Mouse (Mus musculus): ENCODE measurements at regions not wholly inside any gene's neighbourhood (a gene's known extent, or its start where the extent isn't known, plus 50 kb on each side); places are given as distances from the start of the nearest gene placed in this dataset.

DNA sequence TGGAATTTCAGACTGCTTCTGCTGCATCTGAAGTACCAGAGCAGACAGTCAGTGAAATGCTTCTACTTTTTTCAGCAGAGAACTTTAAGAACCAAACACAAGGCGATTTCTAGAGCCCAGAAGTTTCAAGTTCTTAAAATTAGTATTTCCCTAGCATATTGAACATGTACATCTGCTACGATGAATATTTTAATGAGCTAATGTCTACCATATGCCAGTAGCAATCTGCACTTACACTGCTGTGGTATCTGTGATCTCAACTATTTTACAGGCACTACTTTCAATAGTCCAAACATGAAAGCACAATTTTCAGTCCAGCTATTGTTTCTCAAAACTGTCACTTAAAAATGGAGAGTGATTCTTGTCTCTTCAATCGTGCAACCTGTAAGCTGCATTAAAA is 339.9 kb upstream of the Smc2 start:
- Histone ChIP-seq H3K9me3 (no peaks in the 10 kb centered on the region), H3K27me3 (no peaks in the 10 kb centered on the region), H3K4me2 (replicated peaks) (no peak overlapping the region), H3K36me3 (no peaks in the 10 kb centered on the region), H3K9ac (replicated peaks) (no peak overlapping the region), H3K4me1 (no peaks in the 10 kb centered on the region), H3K27ac (replicated peaks) (no peak overlapping the region), H3K4me3 (no peak overlapping the region)
- ATAC-seq (ENCODE audit: low FRiP score, low read depth): no peak
- 77% methylated on average over 3 of the region's 3 CpGs for WGBS

DNA sequence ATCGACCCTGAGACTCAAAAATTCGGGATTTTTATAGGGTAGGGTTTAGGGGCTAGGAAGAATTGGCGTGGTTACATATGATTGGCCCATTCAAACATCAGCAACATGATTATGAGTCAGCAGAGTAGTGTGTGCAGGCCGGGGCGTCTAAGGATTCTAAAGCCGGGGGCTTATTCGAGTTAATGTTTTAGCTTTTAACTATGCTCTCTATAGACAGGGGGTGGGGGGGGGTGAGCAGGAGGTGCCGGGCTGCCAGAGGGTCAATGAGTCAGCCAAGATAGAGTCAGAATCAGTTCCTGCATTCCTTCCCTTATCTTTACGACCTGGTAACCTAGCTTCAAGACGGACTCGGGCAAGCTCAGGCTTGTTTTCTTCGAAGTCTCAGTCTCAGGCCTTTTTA is 333.2 kb upstream of the Smc2 start:
- Histone ChIP-seq H3K4me1 (no peaks in the 10 kb centered on the region), H3K4me3 (no peak overlapping the region), H3K9me3 (no peaks in the 10 kb centered on the region), H3K27me3 (no peaks in the 10 kb centered on the region), H3K27ac (replicated peaks) (no peak overlapping the region), H3K9ac (replicated peaks) (no peak overlapping the region), H3K36me3 (no peaks in the 10 kb centered on the region), H3K4me2 (replicated peaks) (no peak overlapping the region)
- WGBS: 85% methylated on average over 12 of the region's 12 CpGs
- no peak for ATAC-seq (ENCODE audit: low FRiP score, low read depth)

DNA sequence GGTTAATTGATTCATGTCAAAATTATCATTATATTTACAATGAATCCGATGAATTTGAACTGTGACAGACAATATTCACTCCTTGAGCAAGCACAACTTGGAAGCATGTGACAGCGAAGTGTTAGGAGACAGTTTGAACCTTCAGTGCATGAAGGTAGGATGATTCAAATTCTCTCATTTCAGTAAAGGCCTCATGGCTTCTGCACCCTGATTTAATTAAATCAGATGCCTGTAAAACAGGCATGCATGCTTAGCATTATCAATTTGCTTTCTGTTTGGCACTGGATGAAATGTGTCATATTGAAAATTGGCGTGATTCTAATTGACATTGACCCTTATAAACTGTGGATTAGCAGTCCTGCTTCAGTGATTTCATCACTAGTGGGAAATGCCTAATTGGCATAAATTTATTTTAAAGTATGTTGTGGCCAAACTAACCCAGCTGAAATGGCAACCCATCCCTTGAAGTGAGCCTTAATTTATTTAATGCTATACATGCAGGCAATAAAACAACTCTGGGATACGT is 321.2 kb upstream of the Smc2 start:
- H3K36me3 ChIP-seq: no peaks in the 10 kb centered on the region
- no peaks in the 10 kb centered on the region for H3K4me1 ChIP-seq
- no peak overlapping the region for H3K4me3 ChIP-seq
- no peak overlapping the region for H3K9ac ChIP-seq (replicated peaks)
- ATAC-seq (ENCODE audit: low FRiP score, low read depth): no peak
- no peaks in the 10 kb centered on the region for H3K9me3 ChIP-seq
- H3K4me2 ChIP-seq (replicated peaks): no peak overlapping the region
- no peak overlapping the region for H3K27ac ChIP-seq (replicated peaks)
- H3K27me3 ChIP-seq: no peaks in the 10 kb centered on the region
- 80% methylated on average over 4 of the region's 4 CpGs for WGBS

DNA sequence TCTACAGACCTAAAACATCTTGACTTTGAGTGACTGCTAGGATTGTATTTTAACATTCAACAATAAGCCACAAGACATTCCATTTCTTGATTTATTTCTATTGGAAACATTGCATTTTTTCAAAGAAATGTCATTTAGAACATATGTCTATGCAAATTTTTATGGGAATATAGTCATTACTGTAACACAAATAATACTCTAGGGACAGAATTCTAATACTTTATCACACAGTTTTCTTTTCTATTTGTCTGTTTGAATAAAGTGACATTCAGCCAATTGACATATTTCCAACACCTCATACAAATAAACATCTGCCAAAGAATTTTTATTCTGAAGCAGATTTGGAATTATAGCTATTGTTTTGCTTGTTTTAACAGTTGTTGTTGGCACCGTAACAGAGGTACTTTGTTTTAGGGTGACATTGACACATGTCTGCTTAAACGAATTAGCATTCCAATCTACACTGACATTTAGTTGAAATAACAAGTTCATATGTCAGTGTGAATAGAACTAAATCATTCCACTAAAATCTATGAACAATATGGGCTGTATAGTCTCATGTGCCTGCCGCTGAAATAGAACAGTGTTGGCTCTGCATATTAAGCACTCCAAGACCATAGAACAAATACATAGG is 320.5 kb upstream of the Smc2 start:
- Histone ChIP-seq H3K4me3 (no peak overlapping the region), H3K9me3 (no peaks in the 10 kb centered on the region), H3K36me3 (no peaks in the 10 kb centered on the region), H3K4me1 (no peaks in the 10 kb centered on the region), H3K9ac (replicated peaks) (no peak overlapping the region), H3K27ac (replicated peaks) (no peak overlapping the region), H3K4me2 (replicated peaks) (no peak overlapping the region), H3K27me3 (no peaks in the 10 kb centered on the region)
- WGBS: 76% methylated on average over 3 of the region's 3 CpGs
- no peak for ATAC-seq (ENCODE audit: low FRiP score, low read depth)

DNA sequence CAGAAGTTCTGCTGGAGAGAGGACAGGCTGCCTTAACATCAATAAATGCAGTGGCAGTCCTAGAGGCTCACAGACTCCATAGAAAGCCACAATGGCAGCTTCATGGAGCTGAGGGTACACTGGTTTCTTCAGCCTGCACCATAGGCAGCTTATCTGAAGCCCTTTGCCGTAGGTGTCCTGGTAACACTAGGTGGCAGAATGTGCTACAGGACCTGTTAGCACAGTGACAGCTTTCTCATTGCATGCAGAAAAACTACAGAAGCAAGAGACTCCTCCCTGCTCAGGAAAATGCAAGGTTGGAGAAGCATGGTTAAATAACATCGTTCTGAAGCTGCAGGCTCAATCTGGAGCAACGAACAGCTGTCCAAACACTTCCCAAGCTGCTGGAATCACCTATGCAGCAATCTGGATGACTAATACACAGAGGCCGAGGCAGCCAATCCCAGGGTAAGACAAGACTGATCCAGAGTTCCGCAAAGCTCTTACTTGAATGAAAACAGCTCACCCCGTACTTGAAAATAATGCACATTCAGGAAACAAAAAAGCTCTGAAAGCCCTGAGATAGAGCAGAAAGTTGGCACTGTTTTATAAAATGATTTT is 286.4 kb upstream of the Smc2 start:
- Histone ChIP-seq H3K4me2 (replicated peaks) (no peak overlapping the region), H3K4me3 (no peak overlapping the region), H3K27ac (replicated peaks) (no peak overlapping the region), H3K9ac (replicated peaks) (no peak overlapping the region), H3K36me3 (no peaks in the 10 kb centered on the region), H3K4me1 (no peaks in the 10 kb centered on the region), H3K9me3 (no peaks in the 10 kb centered on the region), H3K27me3 (no peaks in the 10 kb centered on the region)
- WGBS: 79% methylated on average over 6 of the region's 6 CpGs
- no peak for ATAC-seq (ENCODE audit: low FRiP score, low read depth)

DNA sequence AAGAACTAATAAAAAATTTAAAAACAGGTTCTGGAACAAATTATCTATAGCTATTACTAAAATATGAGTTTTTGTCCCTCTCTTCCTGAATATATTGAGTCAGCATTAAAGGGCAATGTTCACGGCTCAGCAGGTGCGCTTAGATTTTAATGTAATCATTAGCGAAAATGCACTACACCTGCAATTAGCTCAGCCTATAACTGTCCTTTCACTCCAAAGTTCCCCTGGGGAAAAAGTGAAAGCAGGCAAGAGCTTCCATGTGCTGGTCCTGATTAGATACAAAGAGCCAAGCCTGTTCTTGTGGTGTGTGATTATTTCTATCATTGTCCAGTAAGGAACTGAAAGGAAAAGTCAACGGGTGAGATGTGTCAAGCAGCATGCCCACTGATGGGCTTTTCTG is 262.8 kb upstream of the Smc2 start:
- WGBS: 86% methylated on average over 4 of the region's 4 CpGs
- Histone ChIP-seq H3K4me2 (replicated peaks) (no peak overlapping the region), H3K9me3 (no peaks in the 10 kb centered on the region), H3K4me1 (no peaks in the 10 kb centered on the region), H3K4me3 (no peak overlapping the region), H3K36me3 (no peaks in the 10 kb centered on the region), H3K9ac (replicated peaks) (no peak overlapping the region), H3K27ac (replicated peaks) (no peak overlapping the region), H3K27me3 (no peaks in the 10 kb centered on the region)
- no peak for ATAC-seq (ENCODE audit: low FRiP score, low read depth)

DNA sequence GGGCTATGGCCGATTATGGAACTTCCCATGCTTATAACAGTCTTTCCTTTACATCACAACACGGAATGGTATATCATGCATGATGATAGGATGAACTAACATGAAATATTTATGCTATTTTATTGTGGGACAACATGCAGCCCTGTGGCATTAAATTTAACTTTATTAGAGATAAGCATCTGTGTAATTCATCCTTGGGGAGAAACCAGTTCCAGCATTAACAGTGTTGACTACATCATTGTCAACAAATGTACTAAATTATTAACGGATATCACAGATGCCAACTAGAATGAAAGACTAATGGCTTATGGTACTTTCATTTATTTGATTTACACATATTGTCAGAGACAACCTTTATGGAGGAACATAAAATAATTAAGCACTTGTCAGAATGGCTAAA is 241.3 kb upstream of the Smc2 start:
- Histone ChIP-seq H3K9ac (replicated peaks) (no peak overlapping the region), H3K9me3 (no peaks in the 10 kb centered on the region), H3K27me3 (no peaks in the 10 kb centered on the region), H3K36me3 (no peaks in the 10 kb centered on the region), H3K4me1 (no peaks in the 10 kb centered on the region), H3K4me3 (no peak overlapping the region), H3K4me2 (replicated peaks) (no peak overlapping the region), H3K27ac (replicated peaks) (no peak overlapping the region)
- 85% methylated on average over 3 of the region's 3 CpGs for WGBS
- no peak for ATAC-seq (ENCODE audit: low FRiP score, low read depth)

DNA sequence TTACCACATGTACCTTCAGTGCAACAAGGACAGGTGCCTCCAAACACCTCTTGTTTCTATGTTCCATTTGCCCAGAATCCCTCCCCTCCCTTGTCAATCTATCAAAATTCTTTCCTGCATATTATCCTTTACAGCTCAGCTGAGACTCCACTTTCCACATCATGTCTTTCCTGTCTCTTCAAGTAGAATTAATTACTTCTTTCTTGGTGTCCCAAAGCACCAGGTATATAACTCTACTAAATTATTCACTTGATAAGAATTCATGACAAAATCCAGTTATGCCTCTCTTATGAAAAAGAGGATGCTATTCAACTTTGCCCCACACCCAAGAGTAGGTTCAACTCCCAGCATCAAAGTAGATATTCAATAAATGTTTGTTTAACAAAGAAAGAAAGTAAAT is 228.4 kb upstream of the Smc2 start:
- Histone ChIP-seq H3K27ac (replicated peaks) (no peak overlapping the region), H3K4me3 (no peak overlapping the region), H3K4me1 (peaks cover 5% of the 10 kb centered on the region; the same call in 1 of the 2 replicates), H3K9ac (replicated peaks) (no peak overlapping the region), H3K4me2 (replicated peaks) (no peak overlapping the region), H3K27me3 (no peaks in the 10 kb centered on the region), H3K36me3 (no peaks in the 10 kb centered on the region), H3K9me3 (no peaks in the 10 kb centered on the region)
- no peak for ATAC-seq (ENCODE audit: low FRiP score, low read depth)

DNA sequence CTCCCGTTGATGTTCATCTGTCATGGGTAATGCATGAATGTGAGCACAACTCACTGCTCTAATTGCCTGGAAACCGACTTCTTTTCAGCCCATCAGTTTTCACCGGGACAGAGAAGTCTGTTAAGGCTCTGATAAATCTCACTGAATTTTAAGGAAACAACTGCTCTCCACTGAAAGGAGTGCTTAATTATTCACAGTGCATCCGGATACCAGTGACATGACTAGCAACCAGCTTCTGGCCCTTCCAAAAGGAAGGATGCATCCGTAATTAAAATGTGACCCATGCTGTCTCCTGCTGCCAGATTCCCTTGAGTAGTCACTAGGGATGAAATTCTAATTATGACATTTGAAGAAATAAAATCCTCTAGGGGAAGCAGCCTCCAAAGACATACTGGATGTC is 228.0 kb upstream of the Smc2 start:
- H3K4me1 ChIP-seq: peaks cover 5% of the 10 kb centered on the region; the same call in 1 of the 2 replicates
- H3K9ac ChIP-seq (replicated peaks): no peak overlapping the region
- no peaks in the 10 kb centered on the region for H3K9me3 ChIP-seq
- no peaks in the 10 kb centered on the region for H3K36me3 ChIP-seq
- 53% methylated on average over 5 of the region's 5 CpGs for WGBS
- ATAC-seq (ENCODE audit: low FRiP score, low read depth): peak; percentile 61
- H3K4me3 ChIP-seq: no peak overlapping the region
- no peak overlapping the region for H3K4me2 ChIP-seq (replicated peaks)
- no peaks in the 10 kb centered on the region for H3K27me3 ChIP-seq
- no peak overlapping the region for H3K27ac ChIP-seq (replicated peaks)

DNA sequence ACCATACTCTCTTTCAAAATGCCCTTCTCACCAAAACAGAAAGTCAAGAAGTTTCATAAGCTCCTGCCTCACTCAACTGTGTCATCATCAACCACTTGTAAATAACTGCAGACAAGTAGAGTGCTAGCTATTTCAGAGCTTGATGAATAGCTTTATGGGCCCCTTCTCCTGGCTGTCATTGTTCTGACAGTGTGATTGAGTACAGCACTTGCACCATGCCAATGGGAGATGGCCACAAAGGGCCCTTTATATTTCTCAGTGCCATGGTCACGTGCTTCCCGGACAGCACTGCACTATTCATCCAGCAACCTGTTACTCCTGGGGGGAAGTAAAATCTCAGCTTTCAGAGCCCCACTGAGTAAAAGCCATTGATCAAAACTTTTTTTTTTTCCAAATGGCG is 225.7 kb upstream of the Smc2 start:
- H3K4me2 ChIP-seq (replicated peaks): no peak overlapping the region
- WGBS: 78% methylated on average over 3 of the region's 3 CpGs
- peak; percentile 77 for ATAC-seq (ENCODE audit: low FRiP score, low read depth)
- no peaks in the 10 kb centered on the region for H3K36me3 ChIP-seq
- H3K4me1 ChIP-seq: peaks cover 5% of the 10 kb centered on the region; the same call in 1 of the 2 replicates
- no peaks in the 10 kb centered on the region for H3K9me3 ChIP-seq
- no peak overlapping the region for H3K27ac ChIP-seq (replicated peaks)
- no peak overlapping the region for H3K4me3 ChIP-seq
- no peaks in the 10 kb centered on the region for H3K27me3 ChIP-seq
- H3K9ac ChIP-seq (replicated peaks): no peak overlapping the region

Data from midbrain, embryonic 12.5 days (tissue).